Mouse (Mus musculus) embryonic fibroblast, embryonic 13.5 days (primary cell): ENCODE measurements around the gene Ruvbl2.

Source experiments
- CTCF ChIP-seq: IDR thresholded peaks from 2 replicates; pipeline ENCODE4 v1.5.1; 2011; ENCODE audit warnings: mild to moderate bottlenecking, control low read depth, low read length, moderate library complexity, borderline replicate concordance; ENCODE audit not compliant: insufficient read depth
- POLR2A ChIP-seq: IDR thresholded peaks from 2 replicates; pipeline ENCODE4 v1.6.1; 2011; ENCODE audit warnings: low read depth, mild to moderate bottlenecking, control low read depth, low read length, moderate library complexity

DNA sequence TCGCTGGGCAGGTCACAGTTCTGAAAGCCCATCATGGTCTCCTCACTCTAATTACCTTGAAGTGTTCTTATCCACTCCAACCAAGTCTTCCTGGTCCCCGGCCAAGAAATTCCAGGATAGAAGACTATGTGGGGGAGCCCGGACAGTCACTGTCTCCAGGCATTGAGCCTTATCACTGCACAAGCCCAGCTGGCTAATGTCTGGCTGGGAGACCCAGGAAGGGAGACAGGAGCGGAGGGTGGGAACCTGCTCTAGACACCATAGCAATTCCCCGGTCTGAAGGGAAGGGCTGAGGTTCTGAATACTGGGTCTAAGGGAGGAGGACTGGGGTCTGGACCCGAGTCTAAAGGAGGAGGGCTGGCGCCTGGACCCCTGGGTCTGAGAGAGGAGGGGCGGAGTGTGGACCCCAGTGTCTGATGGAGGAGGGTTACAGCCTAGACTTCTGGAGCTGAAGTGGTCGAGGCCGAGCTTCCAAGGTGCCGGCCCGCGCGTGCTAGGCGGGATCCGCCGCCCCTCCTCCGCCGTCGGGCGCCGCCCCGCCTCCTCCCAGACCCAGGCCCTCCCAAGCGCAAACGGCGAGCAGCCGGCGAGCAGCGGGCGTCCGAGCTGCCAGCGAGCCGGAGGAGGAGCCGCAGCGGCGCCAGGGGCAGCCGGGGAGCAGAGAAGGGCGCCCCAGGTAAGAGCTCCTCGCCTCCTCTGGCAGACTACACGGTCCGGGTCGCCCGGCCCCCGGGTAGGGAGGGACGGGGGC is 24.6 kb downstream of the Ruvbl2 start, which contains the start of gene Ntf5:
- TF ChIP-seq POLR2A (no peak), CTCF (no peak)
